Mouse (Mus musculus): ENCODE results near the gene Mbtps2.

The Mbtps2 gene

DNA sequence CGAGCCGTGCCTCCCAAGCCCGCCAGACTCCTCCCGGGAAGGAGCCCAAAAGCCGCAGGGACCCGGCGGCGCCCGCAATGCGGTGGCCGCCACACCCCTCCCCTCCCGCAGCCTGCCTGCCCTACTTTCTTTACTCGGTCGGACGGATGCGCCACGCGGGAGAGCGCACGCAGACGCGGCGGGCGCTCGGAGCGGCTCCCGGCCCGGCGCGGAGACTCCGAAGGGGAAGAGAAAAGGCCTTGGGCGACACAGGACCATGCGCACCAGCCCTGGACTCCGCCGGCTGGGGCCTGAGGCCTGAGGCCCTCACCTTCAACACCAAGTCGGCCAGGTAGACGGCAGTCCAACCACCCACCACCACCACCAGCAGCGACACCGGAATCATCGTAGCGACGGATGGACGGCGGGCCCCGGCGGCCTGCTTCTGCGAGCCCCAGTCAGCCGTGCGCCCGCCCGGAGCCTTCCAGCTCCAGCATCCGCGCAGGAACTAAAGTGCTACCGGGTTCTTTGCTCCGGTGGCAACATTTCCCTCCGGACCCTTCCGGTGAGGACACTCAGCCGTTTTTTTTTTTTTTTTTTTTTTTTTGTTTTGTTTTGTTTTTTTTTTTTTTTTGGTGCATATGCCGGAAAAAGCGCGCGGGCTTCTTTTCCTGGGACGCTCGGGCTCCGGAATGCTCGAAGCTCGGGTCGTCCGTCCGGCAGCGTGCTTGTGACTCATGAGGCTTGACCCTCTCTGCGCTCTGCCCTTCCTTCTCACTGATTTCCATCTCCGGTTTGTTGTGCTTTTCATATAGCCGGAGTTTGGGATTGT is at the start of gene Mbtps2:
Mbtps2 (minus strand) TSS at position 530 of the 811 bp plus-strand sequence.
- DNase-seq (ENCODE audit: low spot score in 2 of 2), result peak; percentile 52 to 72

DNA sequence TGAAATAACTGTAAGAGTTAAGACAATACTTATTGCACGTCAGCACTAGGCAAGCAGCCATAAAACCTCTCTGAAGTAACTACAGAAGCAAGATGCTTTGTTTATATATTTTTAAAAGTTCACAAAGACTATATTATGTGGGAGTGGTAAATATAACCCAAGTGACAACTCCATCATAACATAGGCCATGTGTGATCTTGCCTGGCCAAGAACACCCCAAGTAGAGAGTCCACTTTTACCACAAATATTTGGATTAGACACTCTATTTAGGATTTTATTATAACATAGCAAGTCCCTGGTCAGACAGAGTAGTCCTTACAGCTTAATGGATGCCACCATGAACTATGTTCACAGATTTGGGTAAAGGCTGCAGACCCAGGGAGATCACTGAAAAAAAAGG is 47.9 kb upstream of the Mbtps2 start:
- no peak for DNase-seq (ENCODE audit: low spot score in 2 of 2)

GRCm38 (mm10) chrX:157644700-157645099 is 46.2 kb upstream of the Mbtps2 start:
- DNase-seq (ENCODE audit: low spot score in 2 of 2), result no peak

GRCm38 (mm10) chrX:157644300-157644699 is 45.8 kb upstream of the Mbtps2 start:
- DNase-seq (ENCODE audit: low spot score in 2 of 2), result peak in 1 of 2 experiments; percentile 18

- DNase-seq (ENCODE audit: low spot score in 2 of 2), result no peak
Measured at GRCm38 (mm10) chrX:157642856-157643255, 44.3 kb upstream of the Mbtps2 start.

DNA sequence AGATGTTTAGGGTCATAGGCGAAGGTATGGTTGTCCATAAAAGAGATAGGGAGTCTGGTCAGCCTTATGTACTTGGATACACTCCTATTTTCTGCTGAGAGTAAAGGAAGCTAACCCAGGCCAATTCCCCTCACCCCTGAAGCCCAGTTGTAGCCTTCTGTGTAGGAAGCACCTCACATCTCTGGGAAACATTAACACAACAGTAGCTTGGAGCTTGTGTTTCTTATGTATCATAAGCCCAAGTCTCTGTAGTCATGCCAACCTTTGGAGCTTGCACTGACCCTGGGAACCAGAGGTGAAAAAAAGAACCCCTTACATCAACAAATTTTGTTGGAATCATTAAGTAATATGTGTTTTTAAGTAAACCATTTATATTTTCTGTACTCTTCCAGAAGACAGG is 38.7 kb upstream of the Mbtps2 start:
- DNase-seq (ENCODE audit: low spot score in 2 of 2), result no peak

GRCm38 (mm10) chrX:157633676-157634414 is 35.3 kb upstream of the Mbtps2 start:
- DNase-seq (ENCODE audit: low spot score in 2 of 2), result no peak

DNA sequence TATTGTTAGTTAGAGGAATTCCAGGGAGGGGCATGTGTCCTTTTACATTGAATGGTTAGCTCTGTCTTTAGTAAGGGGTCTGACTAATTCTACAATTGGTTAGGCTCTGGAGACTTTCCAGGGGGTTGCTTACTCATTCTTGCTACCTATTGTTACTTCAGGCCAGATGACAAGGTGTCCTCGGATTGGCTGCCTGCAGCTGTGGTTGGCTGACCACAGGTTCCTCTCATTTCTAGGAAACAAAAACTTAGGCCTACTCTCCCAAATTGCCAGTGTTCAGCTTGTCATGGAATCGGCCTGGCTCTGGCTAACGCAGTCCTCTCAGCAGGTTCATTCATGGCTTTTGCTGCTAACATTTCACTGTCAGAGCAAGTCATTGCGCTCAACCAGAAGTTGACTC is 31.8 kb upstream of the Mbtps2 start:
- no peak for DNase-seq (ENCODE audit: low spot score in 2 of 2)

DNA sequence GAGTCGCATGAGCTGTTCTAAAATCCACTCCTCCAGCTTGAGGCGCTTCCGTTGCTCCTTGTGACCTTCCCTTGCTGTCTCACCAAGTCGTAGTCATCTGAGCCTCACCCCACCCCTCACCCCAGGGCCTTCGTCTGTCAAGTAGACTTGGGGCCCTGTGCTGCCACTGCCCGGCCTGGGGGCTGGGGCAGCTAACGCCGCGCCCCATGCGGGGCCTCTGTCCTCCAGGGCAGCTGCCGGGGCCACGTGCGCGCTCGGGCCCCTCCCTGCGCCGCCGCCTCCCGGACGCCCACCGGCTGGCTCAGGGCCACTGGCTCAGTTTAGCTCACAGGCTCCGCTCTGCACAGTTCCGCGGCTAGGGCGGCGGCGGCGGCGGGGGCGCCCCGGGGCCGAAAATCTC is 14.4 kb upstream of the Mbtps2 start:
- peak in 1 of 2 experiments; percentile 15 for DNase-seq (ENCODE audit: low spot score in 2 of 2)

- DNase-seq (ENCODE audit: low spot score in 2 of 2), result no peak
Measured at GRCm38 (mm10) chrX:157601450-157601849, 2.9 kb upstream of the Mbtps2 start.

DNA sequence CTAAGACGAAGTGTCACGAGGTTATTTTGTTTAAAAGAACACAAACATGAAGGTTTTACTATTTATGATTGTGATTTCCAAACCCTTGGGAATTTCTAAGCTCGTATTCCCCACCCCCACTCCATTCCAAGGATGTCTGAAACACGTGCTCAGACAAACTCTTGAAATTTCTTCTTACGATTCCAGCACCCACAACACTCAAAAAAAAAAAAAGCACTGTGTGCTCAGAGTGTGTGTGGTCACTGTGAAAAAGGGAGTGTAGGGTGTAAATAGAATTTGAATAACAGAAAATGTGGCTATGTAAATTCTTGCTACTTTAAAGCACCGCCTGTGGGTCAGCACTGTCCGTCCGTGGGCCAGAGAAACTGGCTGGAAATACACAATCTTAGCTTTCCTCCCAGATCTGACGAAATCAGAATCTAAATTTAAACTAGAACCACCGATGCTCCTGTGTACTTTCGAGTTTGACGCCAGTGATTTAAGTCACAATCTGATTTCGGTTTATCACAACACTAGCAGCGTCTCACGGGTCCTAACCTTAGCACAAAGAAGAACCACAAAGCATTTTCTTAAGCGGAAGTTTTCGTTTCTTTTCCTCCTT is 830 bp downstream of the Mbtps2 start:
- DNase-seq (ENCODE audit: low spot score in 2 of 2), result no peak

DNA sequence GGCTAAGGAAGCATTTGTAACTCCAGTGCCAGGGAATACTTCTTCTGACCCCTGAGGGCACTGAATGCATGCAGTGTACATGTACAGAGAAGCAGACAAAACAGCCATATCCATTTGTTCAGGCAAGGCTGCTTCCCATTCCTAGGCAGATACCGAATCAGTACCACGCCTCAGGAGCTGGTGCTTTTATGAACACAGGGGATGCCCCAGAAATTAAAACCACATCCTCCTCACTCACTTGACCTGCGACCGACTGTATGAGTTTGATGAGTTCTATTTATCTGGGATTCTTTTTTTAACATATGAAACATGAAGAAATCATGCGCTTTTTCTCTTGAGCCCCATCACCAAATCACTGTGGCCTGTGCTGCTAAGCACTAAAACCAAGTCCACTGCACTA is 1.7 kb downstream of the Mbtps2 start:
- DNase-seq (ENCODE audit: low spot score in 2 of 2), result no peak

- no peak for DNase-seq (ENCODE audit: low spot score in 2 of 2)
Measured at GRCm38 (mm10) chrX:157595927-157596326, 2.6 kb downstream of the Mbtps2 start.

DNA sequence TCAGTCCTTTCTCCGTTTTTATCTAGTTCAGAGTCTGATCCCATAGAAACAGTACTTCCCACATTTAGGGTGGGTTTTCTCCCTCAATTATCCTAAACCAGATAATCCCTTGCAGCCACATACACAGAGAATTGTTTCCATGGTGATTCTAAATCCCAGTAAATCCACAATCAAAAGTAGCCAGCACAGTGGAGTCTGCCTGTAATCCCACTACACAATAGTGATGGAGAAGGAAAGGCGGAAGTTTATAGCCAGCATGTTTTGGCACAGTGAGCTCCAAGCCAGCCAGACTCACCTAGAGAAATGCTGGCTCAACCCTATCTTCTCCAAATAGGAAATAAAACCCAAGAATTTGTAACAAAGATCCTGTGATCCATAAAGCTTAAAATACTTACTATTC is 3.9 kb downstream of the Mbtps2 start:
- DNase-seq (ENCODE audit: low spot score in 2 of 2), result no peak

- DNase-seq (ENCODE audit: low spot score in 2 of 2), result no peak
Measured at GRCm38 (mm10) chrX:157587001-157587400, 11.5 kb downstream of the Mbtps2 start.

GRCm38 (mm10) chrX:157586397-157586796 is 12.1 kb downstream of the Mbtps2 start:
- DNase-seq (ENCODE audit: low spot score in 2 of 2), result no peak

- DNase-seq (ENCODE audit: low spot score in 2 of 2), result no peak
Measured at GRCm38 (mm10) chrX:157579108-157579614, 19.4 kb downstream of the Mbtps2 start.

DNA sequence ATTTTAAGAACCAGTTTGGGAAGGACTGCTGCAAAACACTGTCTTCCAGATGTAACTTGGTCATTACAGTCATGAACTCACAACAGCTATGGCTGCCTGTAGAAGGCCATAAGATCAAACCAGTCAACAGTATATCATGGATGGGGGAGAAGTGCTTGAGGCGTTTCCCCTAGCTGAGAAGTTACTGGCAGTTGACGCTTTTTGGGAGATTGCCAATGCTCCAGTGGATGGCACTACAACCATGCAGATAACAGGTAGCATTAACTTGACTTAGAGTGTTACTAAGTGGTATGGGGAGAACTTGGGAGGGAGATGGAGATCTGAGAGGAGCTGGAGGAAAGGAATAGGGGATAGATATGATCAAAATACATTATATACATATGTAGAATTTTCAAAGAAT is 23.8 kb downstream of the Mbtps2 start:
- DNase-seq (ENCODE audit: low spot score in 2 of 2), result no peak

DNA sequence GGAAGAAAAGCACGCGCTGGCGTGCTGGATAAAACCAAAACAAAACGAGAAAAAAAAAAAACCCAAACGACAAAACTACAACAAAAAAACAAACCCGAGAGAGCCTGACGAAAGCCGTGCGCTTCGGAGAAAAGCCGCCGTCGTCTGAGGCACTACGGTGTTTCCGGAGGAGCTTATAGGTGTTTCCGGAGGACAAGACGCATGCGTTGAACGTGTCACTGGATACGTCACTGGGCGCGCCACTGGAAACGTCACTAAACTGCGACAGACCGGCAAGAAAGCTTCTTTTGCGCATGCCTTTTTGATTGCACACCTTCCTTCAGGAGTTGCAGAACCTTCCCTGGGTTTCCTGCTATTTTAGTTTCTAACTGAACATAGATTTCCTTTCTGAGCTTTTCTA is 29.7 kb downstream of the Mbtps2 start, which contains the start of gene Yy2:
Yy2 (minus strand) TSS at position 146 of the 400 bp plus-strand sequence.
- no peak for DNase-seq (ENCODE audit: low spot score in 2 of 2)

GRCm38 (mm10) chrX:157563794-157564193 is 34.7 kb downstream of the Mbtps2 start:
- DNase-seq (ENCODE audit: low spot score in 2 of 2), result no peak

- no peak for DNase-seq (ENCODE audit: low spot score in 2 of 2)
Measured at GRCm38 (mm10) chrX:157547082-157547481, 51.4 kb downstream of the Mbtps2 start.

- no peak for DNase-seq (ENCODE audit: low spot score in 2 of 2)
Measured at GRCm38 (mm10) chrX:157506400-157506799, 92.1 kb downstream of the Mbtps2 start.

All from urinary bladder, postnatal 4 days (tissue).